Mouse (Mus musculus) urinary bladder, postnatal 0 days (tissue): ENCODE results near the gene Wdr20. TPM values are rescaled to one million over a fixed set of nuclear protein-coding genes. Genes with fewer than 3 reads are reported as not detected.

Experiments used
- polyA plus RNA-seq: library from polyadenylated mRNA; unstranded; fragments of >200 nt; fragmentation: Nextera tagmentation; extraction: Ambion mirVana; gene quantifications from 2 replicates; pipeline ENCODE4 v1.2.1, GENCODE M21; 2015

Gene Wdr20
- polyA plus RNA-seq, result 12.2 and 15.0 TPM in 2 replicates

DNA sequence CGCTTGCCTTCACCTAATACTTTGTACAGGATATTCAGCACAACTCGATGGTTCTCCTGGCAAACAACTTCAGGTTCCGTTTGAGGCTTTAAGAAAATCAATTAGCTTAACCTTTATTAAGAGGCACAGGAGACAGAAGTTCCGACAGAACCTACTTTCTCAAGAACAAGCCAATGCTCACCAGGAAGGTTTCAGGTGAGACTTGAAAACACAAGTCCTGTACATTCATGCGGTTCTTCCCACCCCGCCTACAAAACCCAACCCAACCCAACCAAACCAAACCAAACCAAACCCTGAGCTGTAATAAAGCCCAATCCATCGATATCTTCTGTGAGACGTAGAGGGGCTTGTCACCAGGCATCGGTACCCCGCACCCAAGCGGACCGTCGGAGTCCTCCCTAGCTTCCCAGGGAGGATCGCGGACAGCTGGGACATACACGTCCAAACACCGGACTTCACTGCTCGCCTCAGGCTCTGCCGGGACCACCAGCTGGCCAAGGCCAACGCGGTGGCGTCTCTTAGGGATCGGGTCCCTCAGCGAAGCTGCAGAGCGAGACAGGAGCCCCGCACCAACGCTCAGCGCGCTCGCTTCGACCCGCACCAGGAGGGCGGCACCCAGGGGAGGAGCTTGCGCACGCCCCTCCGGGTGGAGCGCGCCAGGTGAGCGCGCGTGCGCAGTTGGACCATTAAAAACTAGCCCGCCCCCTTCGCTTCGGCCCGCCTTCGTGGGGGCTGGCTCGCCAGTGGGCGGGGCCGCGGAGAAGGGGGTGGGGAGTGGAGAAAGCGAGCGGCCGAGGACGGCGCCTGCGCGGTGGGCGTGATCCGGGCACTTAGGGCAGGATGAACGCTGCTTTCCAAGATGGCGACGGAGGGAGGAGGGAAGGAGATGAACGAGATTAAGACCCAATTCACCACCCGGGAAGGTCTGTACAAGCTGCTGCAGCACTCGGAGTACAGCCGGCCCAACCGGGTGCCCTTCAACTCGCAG is at the start of gene Wdr20:
Gene Wdr20 (plus strand): TSS at position 775 of the 988 bp plus-strand sequence.

DNA sequence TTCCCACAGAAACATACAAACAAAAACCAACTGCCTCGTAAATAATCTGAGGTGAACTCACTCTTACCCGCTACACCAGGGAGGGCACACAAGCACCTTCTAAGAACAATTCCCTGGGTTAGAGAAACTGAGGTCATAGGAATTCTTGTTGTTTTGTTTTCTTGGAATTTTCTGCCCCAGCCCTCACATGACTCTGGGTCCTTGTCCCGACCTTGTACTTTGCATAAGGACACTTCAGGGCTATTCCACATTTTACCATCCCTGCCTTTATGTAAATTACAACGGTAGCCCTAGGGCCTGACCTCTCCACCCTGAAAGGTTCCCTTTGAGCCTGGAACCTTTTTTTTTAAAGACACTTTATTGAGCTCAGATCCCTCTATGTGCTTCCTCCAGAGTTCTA is 35.2 kb upstream of the Wdr20 start, which contains the start of gene Hsp90aa1:
Gene Hsp90aa1 (minus strand): TSS at position 173 of the 400 bp plus-strand sequence.

DNA sequence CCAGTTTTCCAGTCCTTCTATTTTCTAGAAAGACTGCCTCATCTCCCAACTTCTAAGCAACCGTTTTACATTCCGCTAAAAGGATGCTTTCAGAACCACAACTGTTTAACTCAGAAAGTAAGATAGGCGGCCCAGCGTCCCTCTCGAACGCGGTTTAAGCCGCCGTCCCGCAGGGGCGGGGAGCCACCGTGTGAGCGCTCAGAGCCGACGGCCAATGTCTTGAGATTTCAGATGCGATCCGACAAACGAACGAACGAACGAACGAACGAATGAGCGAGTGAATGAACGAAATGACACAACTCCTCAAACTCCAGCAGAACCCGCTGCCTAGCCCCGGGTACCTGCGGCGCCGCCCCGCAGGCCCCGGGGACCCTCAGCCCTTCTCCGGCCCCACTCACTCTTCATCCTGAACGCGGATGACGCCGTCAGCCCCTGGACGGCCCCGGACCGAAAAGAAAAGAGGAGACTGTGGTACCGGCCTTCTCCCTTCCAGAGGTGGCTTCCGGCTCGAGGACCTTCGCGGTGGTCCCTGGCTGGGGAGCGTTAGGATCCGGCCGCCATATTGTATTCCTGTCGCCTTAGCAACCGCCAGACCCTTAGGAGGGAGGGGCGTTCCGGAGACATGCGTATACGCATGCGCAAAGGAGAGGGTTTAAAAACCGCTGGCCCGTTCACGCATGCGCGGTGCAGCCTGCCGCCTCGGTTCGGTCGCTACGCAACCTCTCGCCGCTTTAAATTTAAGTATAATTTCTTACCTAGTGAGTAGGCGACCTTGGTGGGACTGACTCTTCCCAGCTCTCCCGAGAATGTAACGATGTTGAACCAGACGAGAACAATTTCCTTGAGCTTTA is 102.8 kb downstream of the Wdr20 start, which contains the start of gene Mok:
Gene Mok (minus strand): TSS at position 592 of the 851 bp plus-strand sequence.

DNA sequence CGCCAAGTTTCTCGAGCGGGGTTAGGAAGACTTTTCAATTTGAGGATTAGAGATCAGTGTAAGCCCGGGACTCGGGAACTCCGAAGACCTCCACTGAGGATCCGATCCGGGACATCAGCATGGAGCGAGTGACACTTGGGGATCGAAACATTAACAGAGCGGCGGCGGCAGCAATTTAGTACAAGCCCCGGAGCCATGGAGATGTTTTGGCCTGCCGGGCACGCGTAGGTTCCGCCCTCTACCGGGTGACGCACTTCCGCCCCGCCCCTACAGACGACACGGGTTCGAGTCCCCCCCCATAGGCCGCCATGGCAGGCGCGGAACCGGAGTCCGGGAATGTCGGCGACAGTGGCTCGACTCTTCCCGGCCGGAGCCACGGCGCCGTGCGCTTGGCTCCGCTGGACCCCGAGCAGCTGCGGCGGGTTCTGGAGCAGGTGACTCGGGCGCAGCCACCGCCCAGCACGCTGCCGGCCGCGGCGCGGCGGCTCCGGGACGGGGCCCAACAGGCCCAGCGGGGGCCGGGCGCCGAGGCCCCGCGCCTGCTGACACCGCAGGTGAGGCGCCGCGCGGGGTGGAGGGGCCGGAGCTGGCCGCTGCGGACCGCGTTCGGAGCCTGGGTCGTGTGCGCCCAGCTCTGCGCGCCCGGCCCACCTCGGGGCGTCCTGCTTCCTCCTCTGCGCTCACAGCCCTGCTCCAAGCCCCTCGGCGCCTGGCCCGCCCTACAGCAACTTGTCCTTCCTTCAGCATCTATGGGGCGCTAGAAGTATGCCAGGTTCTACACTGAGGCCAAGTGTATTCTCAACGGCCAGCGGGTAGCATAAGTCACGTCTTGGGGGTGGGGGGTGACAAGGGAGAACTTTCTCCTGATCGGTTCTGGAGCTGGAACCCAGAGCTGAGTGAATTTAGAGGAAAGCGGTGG is 112.5 kb downstream of the Wdr20 start, which contains the start of gene Zfp839:
Gene Zfp839 (plus strand): TSS at position 244 of the 919 bp plus-strand sequence.

Other genes with a start within 250 kb of the Wdr20 start
- gene Dync1h1, start 136.5 kb upstream of the Wdr20 start, polyA plus RNA-seq, result 23.2 and 25.2 TPM in 2 replicates
- not detected in 2 replicates for gene 1700001K19Rik, start 55.3 kb upstream of the Wdr20 start, polyA plus RNA-seq
- gene Hsp90aa1, start 35.2 kb upstream of the Wdr20 start, polyA plus RNA-seq, result 310 and 370 TPM in 2 replicates
- gene Mok, start 103.0 kb downstream of the Wdr20 start, polyA plus RNA-seq, result 0.53 and 1.3 TPM in 2 replicates
- gene Zfp839, start 112.3 kb downstream of the Wdr20 start, polyA plus RNA-seq, result 4.6 and 4.8 TPM in 2 replicates
- gene Cinp, start 151.2 kb downstream of the Wdr20 start, polyA plus RNA-seq, result 46.7 and 48.7 TPM in 2 replicates
- gene Tecpr2, start 151.3 kb downstream of the Wdr20 start, polyA plus RNA-seq, result 1.3 and 1.6 TPM in 2 replicates
- 17.8 and 23.6 TPM in 2 replicates for gene Ankrd9, start 241.1 kb downstream of the Wdr20 start, polyA plus RNA-seq